Mouse (Mus musculus): ENCODE results near the gene Syt6. TPM values are rescaled to one million over a fixed set of nuclear protein-coding genes. Genes with fewer than 3 reads are reported as not detected.

Syt6 gene
- 12.3 and 18.5 TPM in 2 replicates for polyA plus RNA-seq (2012; rRNA removed)

GRCm38 (mm10) chr3:103575156-103575892 lies at the start of gene Syt6:
TSS of gene Syt6 (plus strand) at chr3:103575231.
- peak; percentile 70 for DNase-seq (ENCODE audit: low read depth)

GRCm38 (mm10) chr3:103526201-103526704 lies 48.8 kb upstream of the Syt6 start:
- TF ChIP-seq CTCF (IDR thresholded peaks at IDR 0.05; ENCODE audit: borderline replicate concordance, extremely low read depth, insufficient read depth, insufficient read length) (no peak), POLR2A (IDR thresholded peaks at IDR 0.05; ENCODE audit: borderline replicate concordance, extremely low read depth, insufficient read depth, insufficient read length, poor library complexity, severe bottlenecking) (no peak)
- no peak for DNase-seq (ENCODE audit: low read depth)

More at GRCm38 (mm10) chr3:103575156-103575892, at the start of gene Syt6:
- TF ChIP-seq POLR2A (IDR thresholded peaks at IDR 0.05; ENCODE audit: borderline replicate concordance, extremely low read depth, insufficient read depth, insufficient read length, poor library complexity, severe bottlenecking) (no peak), CTCF (IDR thresholded peaks at IDR 0.05; ENCODE audit: borderline replicate concordance, extremely low read depth, insufficient read depth, insufficient read length) (no peak)

- no peak for TF ChIP-seq POLR2A (IDR thresholded peaks at IDR 0.05; ENCODE audit: borderline replicate concordance, extremely low read depth, insufficient read depth, insufficient read length, poor library complexity, severe bottlenecking)
- no peak for TF ChIP-seq CTCF (IDR thresholded peaks at IDR 0.05; ENCODE audit: borderline replicate concordance, extremely low read depth, insufficient read depth, insufficient read length)
- DNase-seq (ENCODE audit: low read depth): no peak
These were observed 48.2 kb upstream of the Syt6 start for GRCm38 (mm10) chr3:103526864-103527263.

- no peak for DNase-seq (ENCODE audit: low read depth)
- TF ChIP-seq CTCF (IDR thresholded peaks at IDR 0.05; ENCODE audit: borderline replicate concordance, extremely low read depth, insufficient read depth, insufficient read length): no peak
- TF ChIP-seq POLR2A (IDR thresholded peaks at IDR 0.05; ENCODE audit: borderline replicate concordance, extremely low read depth, insufficient read depth, insufficient read length, poor library complexity, severe bottlenecking): no peak
These were observed 41.0 kb upstream of the Syt6 start for GRCm38 (mm10) chr3:103534036-103534435.

GRCm38 (mm10) chr3:103535207-103535606 lies 39.8 kb upstream of the Syt6 start:
- no peak for DNase-seq (ENCODE audit: low read depth)
- TF ChIP-seq CTCF (IDR thresholded peaks at IDR 0.05; ENCODE audit: borderline replicate concordance, extremely low read depth, insufficient read depth, insufficient read length) (no peak), POLR2A (IDR thresholded peaks at IDR 0.05; ENCODE audit: borderline replicate concordance, extremely low read depth, insufficient read depth, insufficient read length, poor library complexity, severe bottlenecking) (no peak)

GRCm38 (mm10) chr3:103539148-103539547 lies 35.9 kb upstream of the Syt6 start:
- peak; percentile 76 for DNase-seq (ENCODE audit: low read depth)
- TF ChIP-seq POLR2A (IDR thresholded peaks at IDR 0.05; ENCODE audit: borderline replicate concordance, extremely low read depth, insufficient read depth, insufficient read length, poor library complexity, severe bottlenecking): no peak
- TF ChIP-seq CTCF (IDR thresholded peaks at IDR 0.05; ENCODE audit: borderline replicate concordance, extremely low read depth, insufficient read depth, insufficient read length): no peak

DNA sequence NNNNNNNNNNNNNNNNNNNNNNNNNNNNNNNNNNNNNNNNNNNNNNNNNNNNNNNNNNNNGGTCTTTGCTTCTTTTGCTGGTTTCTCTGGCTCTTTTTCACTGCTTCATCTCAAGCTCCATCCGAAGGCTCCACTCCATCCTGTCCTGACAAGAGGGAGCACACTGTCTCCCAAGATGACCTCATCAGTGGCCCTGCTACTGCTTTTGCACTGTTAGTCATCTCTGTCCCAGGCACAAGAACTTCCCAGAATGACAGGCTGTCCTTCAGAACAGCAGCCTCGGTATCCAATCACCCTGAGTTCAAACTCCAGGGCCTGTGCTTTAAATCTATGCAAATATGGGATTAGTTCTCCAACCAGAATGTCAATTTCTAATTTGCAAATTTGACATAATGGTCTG lies 28.9 kb upstream of the Syt6 start:
- TF ChIP-seq POLR2A (IDR thresholded peaks at IDR 0.05; ENCODE audit: borderline replicate concordance, extremely low read depth, insufficient read depth, insufficient read length, poor library complexity, severe bottlenecking) (no peak), CTCF (IDR thresholded peaks at IDR 0.05; ENCODE audit: borderline replicate concordance, extremely low read depth, insufficient read depth, insufficient read length) (no peak)
- no peak for DNase-seq (ENCODE audit: low read depth)

GRCm38 (mm10) chr3:103546626-103547025 lies 28.4 kb upstream of the Syt6 start:
- DNase-seq (ENCODE audit: low read depth): no peak
- TF ChIP-seq POLR2A (IDR thresholded peaks at IDR 0.05; ENCODE audit: borderline replicate concordance, extremely low read depth, insufficient read depth, insufficient read length, poor library complexity, severe bottlenecking) (no peak), CTCF (IDR thresholded peaks at IDR 0.05; ENCODE audit: borderline replicate concordance, extremely low read depth, insufficient read depth, insufficient read length) (no peak)

GRCm38 (mm10) chr3:103550236-103550635 lies 24.8 kb upstream of the Syt6 start:
- TF ChIP-seq CTCF (IDR thresholded peaks at IDR 0.05; ENCODE audit: borderline replicate concordance, extremely low read depth, insufficient read depth, insufficient read length): no peak
- TF ChIP-seq POLR2A (IDR thresholded peaks at IDR 0.05; ENCODE audit: borderline replicate concordance, extremely low read depth, insufficient read depth, insufficient read length, poor library complexity, severe bottlenecking): no peak
- peak; percentile 56 for DNase-seq (ENCODE audit: low read depth)

- DNase-seq (ENCODE audit: low read depth): no peak
- no peak for TF ChIP-seq POLR2A (IDR thresholded peaks at IDR 0.05; ENCODE audit: borderline replicate concordance, extremely low read depth, insufficient read depth, insufficient read length, poor library complexity, severe bottlenecking)
- no peak for TF ChIP-seq CTCF (IDR thresholded peaks at IDR 0.05; ENCODE audit: borderline replicate concordance, extremely low read depth, insufficient read depth, insufficient read length)
These were observed 7.8 kb upstream of the Syt6 start for GRCm38 (mm10) chr3:103567226-103567625.

DNA sequence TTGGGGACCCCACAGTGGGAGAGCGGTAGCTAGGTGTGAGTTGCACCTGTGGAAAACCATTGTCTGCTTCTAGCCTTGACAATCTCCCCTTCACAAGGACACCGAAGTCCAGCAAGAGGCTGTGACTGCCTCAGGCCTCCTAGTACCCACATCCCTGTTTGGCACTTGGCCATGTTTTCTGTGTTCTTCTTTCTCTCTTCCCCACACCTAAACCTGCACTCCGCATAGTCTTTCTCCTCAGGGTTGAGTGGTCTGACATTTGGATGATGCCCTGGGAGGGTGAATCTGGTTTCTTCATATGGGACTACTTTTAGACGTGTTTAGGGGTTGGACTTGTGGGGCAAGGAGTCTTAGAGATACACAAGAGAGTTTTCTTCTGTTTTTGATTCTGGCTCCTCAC lies 2.5 kb upstream of the Syt6 start:
- no peak for DNase-seq (ENCODE audit: low read depth)
- no peak for TF ChIP-seq CTCF (IDR thresholded peaks at IDR 0.05; ENCODE audit: borderline replicate concordance, extremely low read depth, insufficient read depth, insufficient read length)
- TF ChIP-seq POLR2A (IDR thresholded peaks at IDR 0.05; ENCODE audit: borderline replicate concordance, extremely low read depth, insufficient read depth, insufficient read length, poor library complexity, severe bottlenecking): no peak

Data from brain, embryonic 14.5 days (tissue).